Mouse (Mus musculus) hindbrain, embryonic 10.5 days (tissue): ENCODE data around the gene Chek1. TPM values are rescaled to one million over a fixed set of nuclear protein-coding genes. Genes with fewer than 3 reads are reported as not detected.

Source experiments
- DNase-seq: peaks from one replicate; pipeline ENCODE4 v3.0.0-alpha.2; 2017; ENCODE audit warnings: low spot score
- H3K27ac ChIP-seq: fragments of 300-500 bp; sonication (generic); 2 replicates; pipeline ENCODE4 v1.5.1; 2016; ENCODE audit warnings: mild to moderate bottlenecking, moderate library complexity
- H3K27me3 ChIP-seq: fragments of 300-500 bp; sonication (generic); 2 replicates; pipeline ENCODE4 v1.6.1; 2016; ENCODE audit warnings: mild to moderate bottlenecking; ENCODE audit not compliant: poor library complexity, insufficient read depth, severe bottlenecking
- H3K36me3 ChIP-seq: fragments of 300-500 bp; sonication (generic); 2 replicates; pipeline ENCODE4 v1.6.1; 2016; ENCODE audit warnings: mild to moderate bottlenecking, moderate library complexity
- H3K4me1 ChIP-seq: fragments of 300-500 bp; sonication (generic); replicated peaks from 2 replicates; pipeline ENCODE4 v1.6.1; 2016; ENCODE audit warnings: mild to moderate bottlenecking
- H3K4me3 ChIP-seq: fragments of 300-500 bp; sonication (generic); 2 replicates; pipeline ENCODE4 v1.5.1; 2016; ENCODE audit warnings: mild to moderate bottlenecking, moderate library complexity
- H3K9me3 ChIP-seq: fragments of 300-500 bp; sonication (generic); 2 replicates; pipeline ENCODE4 v1.6.1; 2016; ENCODE audit warnings: mild to moderate bottlenecking, moderate library complexity
- WGBS: fragments of 180-500 bp; shearing (Covaris S2); methylation state at CpG from one replicate; pipeline ENCODE4 v1.1.7; 2016; 5-methylcytosine and 5-hydroxymethylcytosine counted together
- polyA plus RNA-seq: library from polyadenylated mRNA; unstranded; fragments of >200 nt; fragmentation: Nextera tagmentation; extraction: Ambion mirVana; gene quantifications from 2 replicates; pipeline ENCODE4 v1.2.1, GENCODE M21; 2016

Chek1 gene
- polyA plus RNA-seq, 1 experiment from 2014 or later = 33.9 TPM

DNA sequence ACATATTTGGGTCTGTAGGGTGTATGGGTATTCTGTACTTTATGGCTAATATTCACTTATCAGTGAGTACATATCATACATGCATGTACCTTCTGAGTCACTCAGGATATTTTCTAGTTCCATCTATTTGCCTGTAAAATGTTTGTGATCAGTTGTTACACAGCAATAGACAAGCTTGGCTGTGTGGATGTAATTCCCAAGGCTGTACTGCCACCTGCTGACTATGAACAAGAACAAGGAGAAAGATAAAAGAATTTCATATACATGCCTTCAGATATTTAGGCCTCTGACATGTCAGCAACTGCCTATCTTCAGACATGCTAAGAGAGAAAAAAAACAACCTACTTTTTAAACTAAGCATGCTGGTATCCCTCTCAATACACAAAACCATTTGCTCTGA, 39.5 kb downstream of the Chek1 start:
- no peak for DNase-seq

DNA sequence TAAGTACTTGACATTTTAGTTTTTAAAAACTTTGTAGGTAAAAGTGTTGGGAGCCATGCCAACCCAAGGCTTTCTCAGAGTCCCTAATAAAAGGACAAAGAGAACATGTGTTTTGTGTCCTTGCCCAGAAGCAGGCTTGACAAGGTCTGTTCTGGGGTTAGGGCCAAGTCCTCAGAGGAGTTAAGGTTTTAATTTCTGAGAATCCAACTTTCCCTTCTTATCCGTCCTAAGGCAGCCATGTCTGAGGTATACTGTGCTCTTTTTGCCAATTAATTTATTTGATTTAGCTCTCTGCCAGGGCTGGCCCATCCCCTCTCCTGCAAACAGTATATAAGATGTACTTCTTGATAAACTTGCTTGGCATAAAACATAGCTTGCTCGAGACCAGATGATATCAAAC, 45.4 kb downstream of the Chek1 start:
- no peaks in the 10 kb centered on the region for H3K36me3 ChIP-seq
- no peaks in the 10 kb centered on the region for H3K27me3 ChIP-seq
- H3K4me3 ChIP-seq = no peak overlapping the region
- 86% methylated on average over 2 of the region's 2 CpGs for WGBS
- no peaks in the 10 kb centered on the region for H3K4me1 ChIP-seq
- DNase-seq = no peak
- no peaks in the 10 kb centered on the region for H3K9me3 ChIP-seq
- H3K27ac ChIP-seq = no peak overlapping the region

More for the DNA sequence above, 39.5 kb downstream of the Chek1 start:
- Histone ChIP-seq H3K9me3 (no peaks in the 10 kb centered on the region), H3K27me3 (no peaks in the 10 kb centered on the region), H3K4me3 (no peak overlapping the region), H3K27ac (no peak overlapping the region), H3K36me3 (no peaks in the 10 kb centered on the region), H3K4me1 (no peaks in the 10 kb centered on the region)

Other genes with a start within 250 kb of the Chek1 start
- gene Gm5615, start 185.1 kb downstream of the Chek1 start, polyA plus RNA-seq = not detected in 2 replicates
- gene Gm17689, start 144.4 kb downstream of the Chek1 start, polyA plus RNA-seq = not detected in 2 replicates
- not detected in 2 replicates for gene A630095E13Rik, start 83.7 kb downstream of the Chek1 start, polyA plus RNA-seq
- not detected in 2 replicates for gene Acrv1, start 33.8 kb downstream of the Chek1 start, polyA plus RNA-seq
- 134 and 155 TPM in 2 replicates for gene Stt3a, start 40.6 kb upstream of the Chek1 start, polyA plus RNA-seq
- gene Ei24, start 70.3 kb upstream of the Chek1 start, polyA plus RNA-seq = 95.6 and 96.1 TPM in 2 replicates
- 189 and 312 TPM in 2 replicates for gene Fez1, start 94.8 kb upstream of the Chek1 start, polyA plus RNA-seq